Mouse (Mus musculus) heart, postnatal 0 days (tissue): ENCODE data around the gene Syk.

Experiments used
- CTCF ChIP-seq: IDR thresholded peaks from 2 replicates; pipeline ENCODE4 v1.5.1; 2016; ENCODE audit warnings: antibody characterized with exemption, control low read depth, low read depth
- EP300 ChIP-seq: IDR thresholded peaks from 2 replicates; pipeline ENCODE4 v1.6.1; 2016; ENCODE audit warnings: antibody characterized with exemption, low read depth

GRCm38 (mm10) chr13:52649791-52650418 is 66.9 kb downstream of the Syk start:
- no peak for TF ChIP-seq CTCF
- TF ChIP-seq EP300: no peak
